Mouse (Mus musculus) heart, embryonic 11.5 days (tissue): ENCODE measurements around the gene Cdkal1. TPM values are rescaled to one million over a fixed set of nuclear protein-coding genes. Genes with fewer than 3 reads are reported as not detected.

Source experiments
- ATAC-seq: fragments of 200-750 bp; cut with Nextera tagmentation; replicated peaks from 2 replicates; pipeline ENCODE4 v1.8.0; 2017; ENCODE audit warnings: moderate library complexity; ENCODE audit not compliant: insufficient number of reproducible peaks, low FRiP score, low TSS enrichment
- H3K27ac ChIP-seq: fragments of 300-500 bp; sonication (generic); 2 replicates; pipeline ENCODE4 v1.5.1; 2014; ENCODE audit warnings: mild to moderate bottlenecking, low read depth, low read length
- H3K27me3 ChIP-seq: fragments of 300-500 bp; sonication (generic); 2 replicates; pipeline ENCODE4 v1.6.1; 2014; ENCODE audit warnings: mild to moderate bottlenecking, low read length, mixed read lengths; ENCODE audit not compliant: control insufficient read depth, insufficient read depth
- H3K36me3 ChIP-seq: fragments of 300-500 bp; sonication (generic); 2 replicates; pipeline ENCODE4 v1.6.1; 2014; ENCODE audit warnings: mild to moderate bottlenecking, low read length, moderate library complexity, mixed read lengths; ENCODE audit not compliant: control insufficient read depth, insufficient read depth
- H3K4me1 ChIP-seq: fragments of 300-500 bp; sonication (generic); 2 replicates; pipeline ENCODE4 v1.6.1; 2014; ENCODE audit warnings: low read length; ENCODE audit not compliant: control insufficient read depth, insufficient read depth
- H3K4me2 ChIP-seq: fragments of 300-500 bp; sonication (generic); 2 replicates; pipeline ENCODE4 v1.6.1; 2014; ENCODE audit warnings: mild to moderate bottlenecking, moderate library complexity
- H3K4me3 ChIP-seq: fragments of 300-500 bp; sonication (generic); 2 replicates; pipeline ENCODE4 v1.5.1; 2014; ENCODE audit warnings: low read depth, low read length
- H3K9ac ChIP-seq: fragments of 300-500 bp; sonication (generic); 2 replicates; pipeline ENCODE4 v1.6.1; 2014; ENCODE audit warnings: mild to moderate bottlenecking, low read depth, low read length, moderate library complexity
- H3K9me3 ChIP-seq: fragments of 300-500 bp; sonication (generic); replicated peaks from 2 replicates; pipeline ENCODE4 v1.6.1; 2016; ENCODE audit warnings: low read length; ENCODE audit not compliant: control insufficient read depth
- WGBS: fragments of 180-500 bp; shearing (Covaris S2); extraction: QIAGEN DNeasy Blood & Tissue Kit; methylation state at CpG from one replicate; pipeline ENCODE4 v1.1.7; 2014; ENCODE audit not compliant: insufficient replicate concordance; 5-methylcytosine and 5-hydroxymethylcytosine counted together
- polyA plus RNA-seq: library from polyadenylated mRNA; unstranded; fragments of >200 nt; fragmentation: Nextera tagmentation; extraction: Ambion mirVana; gene quantifications from 2 replicates; pipeline ENCODE4 v1.2.1, GENCODE M21; 2014

Gene Cdkal1
- polyA plus RNA-seq, 1 experiment from 2014 or later, result 25.2 TPM

GRCm38 (mm10) chr13:29278156-29278555, 577.3 kb downstream of the Cdkal1 start:
- Histone ChIP-seq H3K4me1 (0 out of 2 replicates have a peak, but pooled peaks cover 13% of the 10 kb centered on the region), H3K4me2 (no peak overlapping the region), H3K4me3 (no peak overlapping the region), H3K27me3 (no peaks in the 10 kb centered on the region), H3K27ac (no peak overlapping the region), H3K36me3 (no peaks in the 10 kb centered on the region), H3K9ac (no peak overlapping the region), H3K9me3 (no peaks in the 10 kb centered on the region)
- ATAC-seq, result no peak
- WGBS, result 54% methylated on average over 4 of the region's 4 CpGs

DNA sequence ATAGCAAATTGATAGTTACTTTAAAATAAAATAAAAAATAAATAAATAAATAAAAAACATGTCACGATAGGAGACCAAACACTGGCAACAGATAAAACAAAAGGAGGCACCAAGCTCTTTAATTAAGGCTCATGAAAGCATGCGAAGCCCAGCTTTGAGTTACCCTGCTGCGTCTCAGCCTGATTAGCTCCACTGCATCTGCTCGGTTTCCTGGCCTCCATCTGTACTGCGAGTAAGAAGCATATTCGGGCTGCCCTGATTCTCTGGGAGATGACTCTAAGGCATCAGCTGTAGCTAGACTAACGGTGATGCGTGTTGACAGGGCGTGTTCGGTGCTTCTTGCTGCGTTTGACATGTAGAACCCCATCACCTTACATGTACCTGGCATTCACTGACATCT, 581.2 kb downstream of the Cdkal1 start:
- H3K4me1 ChIP-seq, result 0 out of 2 replicates have a peak, but pooled peaks cover under 1% of the 10 kb centered on the region
- no peak overlapping the region for H3K4me2 ChIP-seq
- 66% methylated on average over 11 of the region's 11 CpGs for WGBS
- no peaks in the 10 kb centered on the region for H3K36me3 ChIP-seq
- no peaks in the 10 kb centered on the region for H3K9me3 ChIP-seq
- no peaks in the 10 kb centered on the region for H3K27me3 ChIP-seq
- H3K27ac ChIP-seq, result no peak overlapping the region
- H3K9ac ChIP-seq, result no peak overlapping the region
- ATAC-seq, result no peak
- no peak overlapping the region for H3K4me3 ChIP-seq

- Histone ChIP-seq H3K27ac (no peak overlapping the region), H3K9ac (no peak overlapping the region), H3K4me1 (no peaks in the 10 kb centered on the region), H3K36me3 (no peaks in the 10 kb centered on the region), H3K4me3 (no peak overlapping the region), H3K9me3 (no peaks in the 10 kb centered on the region), H3K27me3 (no peaks in the 10 kb centered on the region), H3K4me2 (no peak overlapping the region)
- 24% methylated on average over 4 of the region's 4 CpGs for WGBS
- no peak for ATAC-seq
Observed at GRCm38 (mm10) chr13:29273693-29274221, 581.7 kb downstream of the Cdkal1 start.

- H3K4me3 ChIP-seq, result no peak overlapping the region
- no peaks in the 10 kb centered on the region for H3K27me3 ChIP-seq
- no peaks in the 10 kb centered on the region for H3K36me3 ChIP-seq
- no peak overlapping the region for H3K9ac ChIP-seq
- no peak overlapping the region for H3K4me2 ChIP-seq
- no peak overlapping the region for H3K27ac ChIP-seq
- ATAC-seq, result no peak
- H3K9me3 ChIP-seq, result no peaks in the 10 kb centered on the region
- no peaks in the 10 kb centered on the region for H3K4me1 ChIP-seq
Observed at GRCm38 (mm10) chr13:29271451-29271850, 584.0 kb downstream of the Cdkal1 start.

DNA sequence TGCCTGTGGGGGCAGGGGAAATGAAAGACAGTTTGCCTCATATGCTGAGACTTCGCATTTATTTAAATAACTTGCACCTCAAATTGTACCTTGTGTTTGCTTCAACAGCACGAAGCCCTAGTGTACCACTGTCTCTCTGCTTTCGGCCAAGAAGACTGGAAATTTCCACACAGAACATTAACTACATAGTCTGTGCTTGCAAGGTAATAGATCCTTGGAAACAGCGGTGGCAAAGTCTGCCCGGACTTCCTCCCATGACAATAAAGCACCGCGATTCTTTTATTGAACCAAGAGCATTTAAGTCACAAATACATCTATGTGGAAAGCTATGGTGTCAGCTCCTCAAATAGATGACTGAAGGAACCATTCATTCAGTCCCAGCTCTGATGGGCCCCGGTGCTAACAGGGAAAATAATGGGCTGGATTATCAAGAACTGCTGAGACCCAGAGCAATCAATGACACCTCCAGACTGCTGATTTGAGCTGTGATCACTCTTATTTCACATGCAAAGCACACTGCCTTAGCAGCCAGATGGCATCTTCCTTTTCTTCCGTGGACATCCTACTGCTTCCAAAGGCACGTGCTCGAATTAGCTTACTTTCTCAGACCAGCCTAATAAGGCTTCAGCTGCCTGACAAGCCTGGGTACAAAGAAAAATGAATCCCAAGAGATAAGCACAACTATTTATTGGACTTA, 591.3 kb downstream of the Cdkal1 start:
- no peaks in the 10 kb centered on the region for H3K36me3 ChIP-seq
- H3K27me3 ChIP-seq, result no peaks in the 10 kb centered on the region
- no peak for ATAC-seq
- no peaks in the 10 kb centered on the region for H3K4me1 ChIP-seq
- H3K4me3 ChIP-seq, result no peak overlapping the region
- H3K27ac ChIP-seq, result no peak overlapping the region
- H3K9me3 ChIP-seq, result no peaks in the 10 kb centered on the region
- H3K9ac ChIP-seq, result no peak overlapping the region
- WGBS, result 76% methylated on average over 11 of the region's 11 CpGs
- no peak overlapping the region for H3K4me2 ChIP-seq

DNA sequence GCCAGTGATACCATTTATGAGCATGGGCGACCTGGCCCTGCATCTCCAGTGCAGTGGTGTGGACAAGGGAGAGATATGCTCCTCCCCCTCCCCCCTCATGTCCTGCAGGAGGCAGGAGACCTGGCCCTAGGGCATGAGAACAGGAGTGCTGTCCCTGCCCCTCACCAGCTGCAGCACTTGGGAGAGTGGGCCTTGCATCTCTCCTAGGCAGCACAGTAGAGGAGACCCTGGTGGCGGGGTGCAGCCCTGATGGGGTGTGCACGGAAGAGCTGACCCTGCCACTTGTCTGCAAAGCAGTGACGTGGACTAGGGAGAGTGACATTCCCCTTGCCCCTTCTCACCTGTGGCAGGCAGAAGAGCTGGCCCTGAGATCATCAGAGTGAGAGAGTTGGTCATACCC, 593.3 kb downstream of the Cdkal1 start:
- 0 out of 2 replicates have a peak, but pooled peaks have one; percentile 22 for ATAC-seq
- no peak overlapping the region for H3K9ac ChIP-seq
- no peak overlapping the region for H3K4me3 ChIP-seq
- H3K27me3 ChIP-seq, result no peaks in the 10 kb centered on the region
- no peak overlapping the region for H3K4me2 ChIP-seq
- no peaks in the 10 kb centered on the region for H3K36me3 ChIP-seq
- no peaks in the 10 kb centered on the region for H3K9me3 ChIP-seq
- 81% methylated on average over 4 of the region's 4 CpGs for WGBS
- H3K4me1 ChIP-seq, result no peaks in the 10 kb centered on the region
- no peak overlapping the region for H3K27ac ChIP-seq

DNA sequence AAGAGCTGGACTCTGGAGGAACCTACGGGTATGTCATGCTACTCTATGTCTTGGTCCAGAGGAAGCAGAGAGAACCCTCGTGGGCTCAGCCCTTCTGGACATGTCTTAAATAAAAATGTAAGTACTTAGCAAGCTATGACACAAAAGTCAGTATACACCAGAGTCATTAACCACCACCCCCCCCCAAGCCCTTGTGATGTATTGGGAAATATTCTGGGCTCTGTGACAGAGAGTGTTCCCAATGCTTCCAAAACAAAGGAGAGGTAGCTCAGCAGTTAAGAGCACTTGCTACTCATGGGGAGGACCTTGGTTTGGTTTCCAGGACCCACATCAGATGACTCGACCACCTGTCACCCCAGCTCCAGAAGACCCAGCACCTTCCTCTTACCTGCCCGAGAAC, 606.9 kb downstream of the Cdkal1 start:
- no peaks in the 10 kb centered on the region for H3K36me3 ChIP-seq
- no peak for ATAC-seq
- no peaks in the 10 kb centered on the region for H3K27me3 ChIP-seq
- no peak overlapping the region for H3K4me2 ChIP-seq
- H3K9me3 ChIP-seq, result no peaks in the 10 kb centered on the region
- H3K27ac ChIP-seq, result no peak overlapping the region
- no peaks in the 10 kb centered on the region for H3K4me1 ChIP-seq
- H3K4me3 ChIP-seq, result no peak overlapping the region
- H3K9ac ChIP-seq, result no peak overlapping the region
- WGBS, result 77% methylated on average over 4 of the region's 4 CpGs

DNA sequence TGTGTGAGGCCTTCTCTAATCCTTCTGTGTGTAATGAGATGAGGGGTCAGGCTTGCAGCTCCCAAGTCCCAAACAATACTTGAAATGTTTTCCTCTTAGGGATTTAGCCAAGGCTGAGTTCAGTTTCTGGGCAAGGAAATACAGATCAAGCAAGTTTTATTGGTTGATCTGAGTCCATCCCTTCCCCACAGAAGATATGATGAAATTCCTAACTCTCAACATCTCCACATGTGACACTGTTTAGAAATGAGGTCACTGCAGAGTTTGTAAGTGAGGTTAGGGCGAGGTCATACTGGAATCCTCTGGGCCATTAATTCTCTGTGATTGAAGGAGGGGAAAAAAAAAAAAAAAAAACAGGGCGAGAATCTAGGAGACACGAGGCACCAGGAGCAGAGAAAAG, 607.7 kb downstream of the Cdkal1 start:
- Histone ChIP-seq H3K4me2 (no peak overlapping the region), H3K27me3 (no peaks in the 10 kb centered on the region), H3K9ac (no peak overlapping the region), H3K9me3 (no peaks in the 10 kb centered on the region), H3K4me3 (no peak overlapping the region), H3K4me1 (no peaks in the 10 kb centered on the region), H3K36me3 (no peaks in the 10 kb centered on the region), H3K27ac (no peak overlapping the region)
- no peak for ATAC-seq
- WGBS, result 73% methylated on average over 3 of the region's 3 CpGs

DNA sequence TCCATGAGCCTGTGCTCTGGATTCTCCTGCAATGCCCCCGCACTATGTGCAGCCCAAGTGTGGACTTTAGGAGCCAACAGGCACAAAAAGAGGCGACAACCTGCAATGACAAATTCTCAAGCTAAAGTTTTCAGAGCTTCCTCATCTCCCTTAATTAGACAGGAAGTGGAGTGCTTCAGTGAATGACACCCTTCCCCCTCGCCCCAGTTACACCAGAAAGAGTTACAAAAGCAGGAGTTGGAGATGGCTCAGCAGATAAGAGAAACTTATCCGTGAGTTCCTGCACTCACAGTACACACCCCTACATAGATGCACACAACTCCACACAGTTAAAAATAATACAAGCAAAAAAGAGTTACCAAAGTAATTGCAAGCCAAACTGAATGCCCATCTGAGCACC, 620.4 kb downstream of the Cdkal1 start:
- Histone ChIP-seq H3K4me2 (no peak overlapping the region), H3K27ac (no peak overlapping the region), H3K9ac (no peak overlapping the region), H3K9me3 (no peaks in the 10 kb centered on the region), H3K4me3 (no peak overlapping the region), H3K27me3 (no peaks in the 10 kb centered on the region), H3K36me3 (no peaks in the 10 kb centered on the region), H3K4me1 (no peaks in the 10 kb centered on the region)
- WGBS, result 65% methylated on average over 4 of the region's 4 CpGs
- ATAC-seq, result no peak
